Mouse (Mus musculus): ENCODE measurements around the gene Fabp2.

Gene Fabp2

GRCm38 (mm10) chr3:122894772-122895171 is at the start of gene Fabp2:
TSS of gene Fabp2 (plus strand) at chr3:122895072.
- no peak for ATAC-seq (ENCODE audit: insufficient number of reproducible peaks, low FRiP score, low TSS enrichment)

DNA sequence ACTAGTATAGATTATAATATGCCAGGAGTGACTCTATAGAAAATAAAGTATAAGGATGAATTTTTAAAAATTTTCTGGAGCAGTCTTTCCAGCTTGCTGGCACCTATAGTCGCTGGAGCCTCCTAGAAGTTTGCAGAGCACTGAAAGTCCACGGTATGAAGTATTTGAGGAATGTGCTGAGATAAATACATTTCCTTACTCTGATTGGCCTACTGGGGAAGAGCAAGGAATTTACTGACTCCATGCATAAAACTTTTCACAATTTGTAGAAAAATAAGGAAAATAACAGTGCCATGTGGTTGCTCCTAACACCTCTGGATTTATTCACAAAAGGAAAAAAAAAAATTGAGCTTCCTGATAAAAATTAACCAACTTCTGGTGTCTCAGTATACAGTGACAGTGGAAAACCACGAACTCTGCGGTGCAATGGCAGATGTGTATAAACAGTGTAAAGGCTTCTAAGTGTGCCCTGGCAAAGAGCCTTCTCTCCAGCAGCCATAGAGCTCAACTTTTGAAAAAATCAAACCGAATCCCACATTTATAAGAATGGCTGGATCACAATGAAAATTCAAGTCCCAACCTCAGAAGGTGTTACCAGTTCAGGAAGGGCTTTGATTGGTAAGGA is 46.4 kb upstream of the Fabp2 start:
- no peak for ATAC-seq (ENCODE audit: insufficient number of reproducible peaks, low FRiP score, low TSS enrichment)

- ATAC-seq (ENCODE audit: insufficient number of reproducible peaks, low FRiP score, low TSS enrichment): no peak
These were observed 39.7 kb upstream of the Fabp2 start for GRCm38 (mm10) chr3:122855149-122855548.

GRCm38 (mm10) chr3:122859829-122860228 is 35.0 kb upstream of the Fabp2 start:
- no peak for ATAC-seq (ENCODE audit: insufficient number of reproducible peaks, low FRiP score, low TSS enrichment)

- no peak for ATAC-seq (ENCODE audit: insufficient number of reproducible peaks, low FRiP score, low TSS enrichment)
These were observed 34.0 kb upstream of the Fabp2 start for GRCm38 (mm10) chr3:122860573-122861498.

GRCm38 (mm10) chr3:122865092-122865491 is 29.8 kb upstream of the Fabp2 start:
- ATAC-seq (ENCODE audit: insufficient number of reproducible peaks, low FRiP score, low TSS enrichment): no peak

- ATAC-seq (ENCODE audit: insufficient number of reproducible peaks, low FRiP score, low TSS enrichment): no peak
These were observed 26.6 kb upstream of the Fabp2 start for GRCm38 (mm10) chr3:122868270-122868669.

- no peak for ATAC-seq (ENCODE audit: insufficient number of reproducible peaks, low FRiP score, low TSS enrichment)
These were observed 23.3 kb upstream of the Fabp2 start for GRCm38 (mm10) chr3:122871596-122871995.

- no peak for ATAC-seq (ENCODE audit: insufficient number of reproducible peaks, low FRiP score, low TSS enrichment)
These were observed 18.0 kb upstream of the Fabp2 start for GRCm38 (mm10) chr3:122876870-122877269.

DNA sequence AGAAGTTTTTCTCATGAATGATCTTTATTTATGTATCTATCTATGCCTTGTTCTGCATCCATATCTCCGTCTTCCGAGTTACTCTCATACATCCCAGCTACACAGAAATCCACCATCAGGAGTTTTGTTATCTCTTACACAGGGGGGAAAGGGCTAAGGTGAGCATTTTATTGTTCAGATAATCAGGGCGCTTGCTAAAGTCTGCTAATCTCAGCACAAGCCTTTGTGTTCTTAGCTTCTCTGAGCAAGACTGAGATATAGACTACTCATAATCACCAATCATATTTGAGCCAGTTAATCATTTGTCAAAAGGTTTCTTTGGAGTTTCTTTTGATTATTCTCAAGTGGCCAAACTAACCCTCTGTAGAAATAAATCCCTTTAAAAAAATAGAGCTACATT is 17.3 kb upstream of the Fabp2 start:
- ATAC-seq (ENCODE audit: insufficient number of reproducible peaks, low FRiP score, low TSS enrichment): no peak

DNA sequence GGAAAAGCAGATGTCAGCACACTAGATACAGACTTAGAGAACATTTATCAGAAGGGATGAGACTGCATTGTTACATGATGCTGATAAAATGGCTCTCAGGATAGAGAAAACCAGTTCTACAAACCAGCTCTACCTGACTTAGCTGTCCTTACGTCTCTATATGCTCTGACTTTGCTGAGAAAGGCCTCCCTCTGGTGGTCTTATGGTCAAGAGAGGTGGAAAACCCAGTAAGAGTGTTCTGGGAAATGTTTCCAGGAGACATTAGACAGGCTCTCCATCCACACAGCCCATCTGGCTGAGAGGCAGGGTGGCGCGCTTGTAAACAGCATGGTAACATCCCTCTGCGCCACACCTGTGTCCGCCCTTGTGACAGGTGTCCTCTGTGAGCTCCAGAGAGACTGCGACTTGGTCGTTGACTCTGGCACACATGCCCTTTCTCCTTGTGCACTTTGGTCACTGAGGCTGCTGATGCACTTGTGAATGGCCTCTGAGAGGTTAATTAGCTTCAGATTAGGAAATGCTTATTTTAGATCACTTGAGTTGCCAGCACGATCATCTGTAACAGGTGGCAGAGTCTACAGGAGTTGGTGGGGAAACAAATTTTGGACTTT is 16.1 kb upstream of the Fabp2 start:
- no peak for ATAC-seq (ENCODE audit: insufficient number of reproducible peaks, low FRiP score, low TSS enrichment)

DNA sequence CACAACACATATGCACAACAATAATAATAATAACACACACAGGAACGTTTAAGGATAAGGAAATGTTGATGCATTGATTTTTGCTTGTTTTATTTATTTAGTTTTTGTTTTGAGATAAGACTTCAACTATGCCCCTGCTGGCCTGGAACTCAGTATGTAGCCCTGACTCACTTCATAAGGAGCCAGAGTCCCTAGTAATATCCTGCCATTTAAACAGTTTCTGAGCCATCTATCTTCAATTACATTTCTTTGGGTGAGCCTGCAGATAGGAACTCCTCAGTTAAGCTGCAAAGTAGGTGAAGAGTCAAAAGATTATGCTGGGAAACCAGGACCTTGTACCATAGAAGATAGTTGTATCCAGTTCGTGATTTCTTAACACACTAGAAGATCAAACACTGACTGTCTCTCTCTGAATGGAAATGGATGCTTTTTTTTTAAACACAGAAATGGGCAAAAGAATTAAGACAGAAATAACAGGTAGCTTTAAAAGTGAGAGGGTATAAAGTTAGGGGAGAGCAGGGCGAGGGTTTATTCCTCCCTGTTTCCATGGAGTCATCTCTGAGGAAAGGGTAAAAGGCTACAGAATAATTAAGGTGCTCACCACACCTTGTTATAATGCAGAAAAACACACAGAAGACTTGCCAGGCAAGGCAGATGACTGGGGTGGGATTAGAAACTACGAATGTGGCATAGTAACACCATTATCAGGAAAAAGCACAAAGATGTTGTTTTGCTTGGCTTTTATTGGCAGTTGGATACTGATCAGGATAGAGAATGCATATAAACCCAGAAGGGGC is 7.2 kb upstream of the Fabp2 start:
- no peak for ATAC-seq (ENCODE audit: insufficient number of reproducible peaks, low FRiP score, low TSS enrichment)

DNA sequence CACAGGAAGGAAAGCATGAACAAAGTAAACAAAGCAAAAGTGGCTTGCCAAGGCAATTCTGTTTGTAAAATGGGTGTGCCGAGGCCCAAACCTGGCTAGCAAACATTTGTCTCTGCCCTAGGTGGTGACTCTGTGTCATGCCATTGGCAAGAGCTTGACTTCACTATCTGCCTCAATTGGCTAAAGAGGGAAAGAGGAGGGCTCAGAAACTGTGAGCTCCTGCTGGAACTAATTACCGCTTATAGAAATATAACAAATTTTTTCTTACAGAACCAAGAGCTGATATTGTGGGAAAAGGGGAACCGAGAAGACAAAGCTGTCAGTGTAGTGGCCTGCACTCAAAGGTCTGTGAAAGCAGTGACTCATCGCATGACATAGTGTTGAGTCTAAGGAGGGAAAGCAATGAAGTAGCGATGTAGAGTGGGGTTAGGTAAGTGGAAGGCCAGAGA is 6.5 kb upstream of the Fabp2 start:
- ATAC-seq (ENCODE audit: insufficient number of reproducible peaks, low FRiP score, low TSS enrichment): no peak

DNA sequence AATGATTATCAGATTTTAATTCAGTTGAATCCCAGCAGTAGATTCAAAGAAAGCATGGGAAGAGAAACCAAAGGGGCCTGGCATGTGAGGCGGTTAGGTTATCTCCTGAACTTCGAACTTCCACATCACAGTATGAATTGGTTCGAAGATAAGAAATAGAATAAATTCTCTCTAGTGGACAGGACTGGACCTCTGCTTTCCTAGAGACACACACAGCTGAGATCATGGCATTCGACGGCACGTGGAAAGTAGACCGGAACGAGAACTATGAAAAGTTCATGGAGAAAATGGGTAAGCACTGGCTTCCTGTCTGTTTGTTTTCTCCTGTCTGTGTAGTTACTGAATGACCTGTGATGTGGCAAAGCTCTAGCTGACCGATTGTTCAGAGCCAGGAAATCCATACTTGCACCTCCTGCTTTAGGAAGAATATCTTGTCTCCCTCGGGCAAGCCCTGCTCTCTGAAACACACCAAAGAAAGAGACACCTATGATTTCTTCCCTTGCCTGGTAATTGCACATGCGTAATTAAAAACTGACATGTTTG is 388 bp downstream of the Fabp2 start:
- no peak for ATAC-seq (ENCODE audit: insufficient number of reproducible peaks, low FRiP score, low TSS enrichment)

DNA sequence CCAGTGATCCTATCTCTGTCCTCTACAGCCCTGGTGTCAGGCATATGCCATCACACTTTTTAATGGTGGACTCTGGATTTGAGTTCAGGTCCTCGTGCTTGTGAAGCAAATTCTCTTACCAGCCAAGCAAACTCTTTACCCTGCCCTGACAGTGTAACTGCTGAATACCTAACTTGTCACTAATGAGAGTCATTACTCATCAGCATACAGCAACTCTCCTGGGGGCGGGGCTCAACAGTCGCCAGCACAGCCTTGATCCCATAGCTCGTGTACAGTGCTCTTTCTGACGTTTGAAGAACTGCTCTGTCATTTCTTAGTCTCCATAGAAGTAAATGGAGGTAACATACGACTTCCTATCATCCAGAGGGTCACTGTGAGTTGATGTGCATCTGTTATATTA is 3.4 kb downstream of the Fabp2 start:
- ATAC-seq (ENCODE audit: insufficient number of reproducible peaks, low FRiP score, low TSS enrichment): no peak

DNA sequence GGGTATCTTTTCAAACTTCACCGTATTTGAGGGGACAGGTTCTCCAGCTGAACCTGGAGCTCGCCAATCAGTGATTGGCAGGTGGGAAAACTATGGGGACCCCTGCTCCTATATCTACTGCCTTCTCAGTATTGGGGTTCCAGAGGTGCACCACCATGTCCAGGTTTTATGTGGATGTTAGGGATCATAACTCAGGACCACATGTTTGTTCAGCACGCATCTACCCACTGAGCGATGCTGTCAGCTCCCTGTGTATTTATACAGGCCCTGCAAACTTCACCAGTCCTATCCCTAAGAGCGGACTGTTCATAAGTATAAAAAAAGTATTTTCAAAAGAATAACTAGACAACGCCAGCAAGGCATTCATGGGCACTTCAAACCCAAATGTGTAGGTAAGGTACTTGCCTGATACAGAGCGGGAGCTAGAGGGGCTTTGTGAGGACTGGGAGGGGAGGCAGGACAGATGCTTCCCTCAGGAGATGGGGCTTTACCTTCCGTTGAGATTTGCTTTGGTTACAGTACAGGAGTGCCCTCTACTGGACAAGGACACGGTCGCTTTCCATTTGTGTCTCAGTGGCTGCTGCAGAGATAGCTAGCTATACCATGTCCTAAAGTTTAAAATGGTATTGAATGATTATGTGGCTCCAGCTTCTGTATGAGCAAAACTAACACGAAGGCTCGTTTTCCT is 9.0 kb downstream of the Fabp2 start:
- peak; percentile 78 for ATAC-seq (ENCODE audit: insufficient number of reproducible peaks, low FRiP score, low TSS enrichment)

DNA sequence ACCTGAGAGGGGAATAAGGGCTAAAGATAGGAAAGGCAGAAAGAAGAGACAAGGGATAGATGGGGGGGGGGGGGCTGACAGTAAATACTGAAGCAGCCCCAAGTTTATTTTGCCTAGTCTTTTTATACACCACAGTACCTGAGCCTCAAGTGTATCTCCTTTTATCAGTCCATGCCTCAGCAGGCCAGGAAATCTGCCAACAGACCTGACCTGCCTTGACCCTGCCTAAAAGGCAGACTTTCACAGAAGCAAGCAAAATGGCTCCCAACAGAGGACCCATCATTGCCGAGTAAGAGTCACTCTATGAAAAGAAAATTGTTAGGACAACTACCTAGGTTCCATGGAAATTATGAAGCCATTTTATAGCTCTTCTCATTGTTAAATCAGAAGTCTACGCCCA is 13.0 kb downstream of the Fabp2 start:
- ATAC-seq (ENCODE audit: insufficient number of reproducible peaks, low FRiP score, low TSS enrichment): no peak

DNA sequence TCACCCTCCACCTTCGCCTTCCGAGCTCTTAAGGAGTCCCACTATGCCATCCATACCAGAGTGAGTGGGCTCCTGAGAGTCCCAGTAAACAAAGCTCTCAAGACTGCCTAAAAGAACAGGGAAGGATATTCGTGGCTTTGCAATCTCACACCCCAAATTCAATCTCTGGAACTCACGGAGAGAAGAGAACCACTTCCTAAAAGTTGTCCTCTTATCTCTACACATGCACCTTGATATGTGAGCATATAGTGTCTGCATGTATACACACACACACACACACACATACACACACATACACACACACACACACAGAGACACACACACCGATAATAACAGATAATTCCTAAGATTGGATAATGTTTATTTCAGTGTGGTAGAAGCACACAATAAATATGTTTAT is 20.6 kb downstream of the Fabp2 start:
- no peak for ATAC-seq (ENCODE audit: insufficient number of reproducible peaks, low FRiP score, low TSS enrichment)

DNA sequence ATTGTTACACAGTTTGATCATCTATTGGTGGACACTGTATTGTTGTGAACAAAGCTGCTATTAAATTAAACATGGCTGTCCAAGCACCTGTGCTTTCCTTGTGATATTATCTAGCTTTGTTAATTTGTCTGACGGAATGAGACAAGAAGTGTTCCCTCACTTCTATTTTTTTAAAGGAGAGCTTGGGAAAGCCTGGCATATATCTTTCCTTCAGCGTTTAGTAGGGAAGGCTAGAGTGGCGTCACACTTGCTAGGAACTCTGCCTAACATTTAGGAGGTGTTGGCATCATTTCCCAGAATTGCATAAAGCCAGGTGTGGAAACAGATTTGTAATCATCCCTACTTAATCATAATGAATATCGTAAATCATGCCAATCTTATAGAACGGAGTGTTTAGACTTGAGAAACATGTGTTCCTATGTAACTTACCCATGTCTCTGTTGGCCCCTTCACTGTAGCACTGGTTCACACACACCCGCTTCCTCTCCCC is 21.4 kb downstream of the Fabp2 start:
- ATAC-seq (ENCODE audit: insufficient number of reproducible peaks, low FRiP score, low TSS enrichment): no peak

- ATAC-seq (ENCODE audit: insufficient number of reproducible peaks, low FRiP score, low TSS enrichment): no peak
These were observed 23.8 kb downstream of the Fabp2 start for GRCm38 (mm10) chr3:122918672-122919071.

All from cerebellum, adult (tissue).